Mouse (Mus musculus) left cerebral cortex, adult 2 months (tissue): ENCODE measurements around the gene Rps6ka2. TPM values are rescaled to one million over a fixed set of nuclear protein-coding genes. Genes with fewer than 3 reads are reported as not detected.
"Not testable (repeated sequence)": the region's sequence is repeated elsewhere in the genome, so short reads cannot be mapped to it uniquely, and the experiment has no call there.

Experiments
- DNase-seq, 2 experiments: peaks; one replicate each; pipeline ENCODE4 v3.0.0; 2021 to 2022; ENCODE audit warnings: low spot score in 2 of 2, mixed read lengths in 1 of 2; ENCODE audit errors: extremely low spot score in 1 of 2
- H3K27ac ChIP-seq: fragments of 200-600 bp; 2 replicates; pipeline ENCODE4 v1.8.1; 2022
- H3K4me3 ChIP-seq: fragments of 200-600 bp; 2 replicates; pipeline ENCODE4 v1.8.1; 2022
- CTCF ChIP-seq: fragments of 200-600 bp; IDR thresholded peaks from 2 replicates; pipeline ENCODE4 v1.8.1; 2022; ENCODE audit warnings: antibody characterized with exemption, mild to moderate bottlenecking, moderate library complexity
- intact Hi-C: fragments of 180-260 bp; cut with DNase I; formaldehyde crosslinking; loops from one replicate; pipeline ENCODE4 v1.15.1; 2025
- total RNA-seq, 2 experiments: library from RNA; stranded (reverse); gene quantifications; 2 replicates each; pipeline ENCODE4 v1.2.3; 2021

Gene Rps6ka2
- total RNA-seq, 2 experiments from 2014 or later, result 62.4 to 69.4 TPM

DNA sequence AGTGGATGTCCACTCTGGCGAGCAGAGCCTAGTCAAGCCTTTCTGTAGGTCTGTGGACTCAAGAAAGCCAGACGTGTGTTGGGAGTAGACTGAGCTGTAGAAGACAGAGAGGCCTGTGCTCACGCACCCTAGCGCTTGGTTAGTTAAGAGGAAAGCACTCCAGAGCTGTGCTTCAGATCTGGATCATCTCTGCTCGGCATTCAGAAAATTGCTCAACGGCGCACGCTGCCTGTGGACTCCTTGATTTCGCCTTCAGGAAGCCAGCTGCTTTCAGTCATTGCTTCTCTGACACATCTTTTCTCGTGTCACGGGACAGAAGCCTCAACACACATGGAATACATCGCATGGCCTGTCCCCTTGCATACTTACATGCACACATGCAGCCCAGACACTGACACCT is 115.4 kb downstream of the Rps6ka2 start:
- intact Hi-C loops, result loop anchor here (5.0 kb wide), 1 partner anchor 93 kb away; no protein-coding TSS in a partner anchor
- Histone ChIP-seq H3K4me3 (no peak overlapping the region), H3K27ac (peak overlapping the region; percentile 40; the same call in 1 of the 2 replicates)
- no peak for DNase-seq
- no peak for TF ChIP-seq CTCF

DNA sequence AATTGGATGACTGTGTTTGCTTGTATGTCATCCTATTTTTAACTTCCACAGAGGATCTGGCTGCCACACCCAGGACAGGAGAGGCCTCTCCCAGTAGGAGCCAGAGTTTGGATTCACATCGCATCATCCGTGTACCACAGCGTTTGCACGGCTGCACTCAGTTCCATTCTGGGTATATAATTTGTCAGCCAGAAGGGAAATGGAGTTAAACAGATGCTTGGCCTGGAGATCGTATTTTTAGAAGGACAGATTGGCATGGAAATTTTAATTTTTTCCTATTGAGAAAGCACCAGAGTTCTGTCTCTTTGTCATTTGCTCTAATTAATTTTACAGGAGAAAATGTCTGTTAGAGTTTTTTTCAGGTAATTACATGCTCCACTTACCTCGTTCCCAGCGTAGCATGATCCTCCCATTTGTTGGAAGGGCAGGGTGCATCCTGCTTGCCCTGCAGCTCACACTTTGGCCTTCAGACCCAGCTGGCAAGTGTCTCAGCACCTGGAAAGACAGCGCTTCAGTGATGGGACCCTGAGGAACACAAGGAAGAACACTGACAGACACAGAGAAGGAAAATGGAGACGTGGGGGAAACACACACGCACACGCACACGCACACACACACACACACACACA is 116.6 kb downstream of the Rps6ka2 start:
- DNase-seq, result no peak
- H3K4me3 ChIP-seq, result no peak overlapping the region
- TF ChIP-seq CTCF, result no peak
- peak overlapping the region; percentile 26 for H3K27ac ChIP-seq
- intact Hi-C loops, result loop anchor here (5.0 kb wide), 1 partner anchor 94 kb away; no protein-coding TSS in a partner anchor

DNA sequence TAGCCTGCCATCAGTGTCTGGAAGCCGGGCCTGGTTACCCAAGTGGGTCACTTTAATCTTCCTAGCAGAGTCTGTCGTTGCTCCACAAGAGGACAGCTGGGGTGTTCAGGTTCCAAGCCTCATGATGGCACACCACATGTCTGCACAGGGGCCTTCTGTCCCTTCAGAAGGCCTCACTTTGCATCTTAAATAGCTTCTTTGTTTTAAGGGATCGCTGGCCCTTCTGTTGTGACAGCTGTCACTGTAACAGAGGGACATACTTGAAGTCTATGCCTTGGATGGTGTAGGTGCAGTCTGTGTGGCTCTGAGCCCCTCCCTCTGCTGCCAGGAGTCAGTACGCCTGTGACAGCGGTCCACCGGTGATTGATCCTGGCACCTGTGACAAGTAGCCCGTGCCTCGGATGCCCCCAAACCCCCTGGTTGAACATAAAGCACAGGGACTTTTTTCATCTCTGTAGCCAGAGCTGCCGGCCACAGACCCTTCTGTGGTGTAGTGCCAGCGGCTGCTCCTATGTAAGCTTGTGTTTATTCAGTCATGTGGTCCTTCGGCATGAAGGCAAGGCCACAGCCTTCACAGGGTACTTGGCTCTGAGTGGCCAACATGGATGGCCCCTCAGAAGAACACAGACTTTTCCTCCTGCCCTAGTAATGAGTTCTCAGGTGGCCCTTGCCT is 122.2 kb downstream of the Rps6ka2 start:
- no peak for TF ChIP-seq CTCF
- Histone ChIP-seq H3K27ac (no peak overlapping the region), H3K4me3 (no peak overlapping the region)
- intact Hi-C loops, result no loop called here
- DNase-seq, result peak in 1 of 2 experiments; percentile 6

DNA sequence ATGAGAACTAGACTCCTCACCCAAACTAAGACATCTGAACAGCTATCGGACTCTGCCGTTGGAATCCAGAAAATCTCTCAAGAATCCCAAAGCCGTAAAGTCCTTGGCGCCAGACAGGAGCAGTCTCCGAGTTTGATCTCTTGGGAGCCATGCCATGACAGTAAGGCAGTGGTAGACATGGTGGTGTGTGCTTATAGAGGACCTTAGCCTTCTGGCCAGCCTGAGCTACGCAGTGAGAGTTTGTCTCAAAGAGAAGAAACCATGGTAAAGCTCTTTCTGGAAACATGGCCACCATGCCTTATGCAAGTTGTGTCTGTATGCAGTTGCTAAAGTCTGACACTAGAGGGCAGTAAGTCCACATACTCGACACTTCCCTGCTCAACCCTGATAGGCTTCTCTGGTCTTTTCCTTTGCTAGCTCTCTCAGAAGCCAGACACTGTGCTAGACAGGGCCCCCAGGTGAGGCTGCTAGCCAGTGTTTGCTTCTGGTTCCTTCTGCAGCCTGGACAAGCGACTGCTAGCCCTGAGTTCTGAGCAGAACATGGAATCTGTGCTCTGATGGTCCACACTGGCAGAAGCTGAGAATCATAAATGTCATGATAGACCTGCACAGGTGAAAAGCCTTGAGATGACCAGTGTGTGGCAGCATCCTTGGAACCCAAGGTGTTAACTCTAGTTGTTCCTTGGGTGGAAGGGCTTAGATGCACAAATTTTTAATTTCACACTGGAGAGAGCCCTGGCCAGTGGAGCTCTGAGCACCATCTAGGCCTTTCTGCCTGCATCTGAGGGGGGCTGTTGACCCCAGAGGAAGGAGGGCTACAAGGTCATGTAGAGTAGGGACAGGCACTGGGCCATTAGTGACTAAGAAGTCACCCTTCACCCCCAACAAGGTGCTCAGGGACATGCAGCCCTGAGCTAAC is 136.6 kb downstream of the Rps6ka2 start:
- H3K4me3 ChIP-seq, intact Hi-C loops, H3K27ac ChIP-seq: not testable (repeated sequence)
- DNase-seq, result peak; percentile 57 to 60
- peak; percentile 58 for TF ChIP-seq CTCF

DNA sequence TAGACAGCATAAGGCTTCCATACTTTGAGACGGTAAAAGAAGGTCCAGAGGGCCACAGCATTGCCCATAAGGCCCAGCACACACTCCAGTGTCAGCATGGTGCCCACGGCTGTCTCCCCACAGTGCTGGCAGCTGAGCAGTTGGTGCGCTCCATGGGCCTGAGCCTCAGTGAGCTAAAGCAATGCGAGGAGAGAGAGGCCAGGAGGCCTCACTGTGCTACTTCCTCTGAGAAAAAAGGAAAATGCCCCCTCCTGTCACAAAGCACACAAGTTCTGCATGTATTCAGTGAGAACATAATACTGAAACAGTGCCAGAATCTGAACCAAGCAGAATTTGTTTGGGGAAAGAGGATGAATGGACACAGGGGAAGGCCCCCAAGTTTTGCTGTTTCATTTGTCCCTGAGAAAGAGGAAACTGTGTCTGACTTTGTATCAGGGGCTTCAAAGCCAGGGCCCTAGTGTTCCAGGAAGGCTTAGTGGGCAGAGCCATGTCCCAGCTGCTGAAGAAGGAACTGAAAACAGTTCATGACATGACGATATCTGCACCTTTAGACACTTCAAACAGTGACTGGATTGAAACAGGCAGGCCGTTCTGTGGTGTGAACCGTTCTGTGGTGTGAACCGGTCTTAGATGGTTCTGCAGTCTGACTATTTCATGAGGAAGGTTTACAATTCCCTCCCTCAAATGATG is 145.9 kb downstream of the Rps6ka2 start:
- H3K4me3 ChIP-seq, DNase-seq, H3K27ac ChIP-seq, intact Hi-C loops: not testable (repeated sequence)

DNA sequence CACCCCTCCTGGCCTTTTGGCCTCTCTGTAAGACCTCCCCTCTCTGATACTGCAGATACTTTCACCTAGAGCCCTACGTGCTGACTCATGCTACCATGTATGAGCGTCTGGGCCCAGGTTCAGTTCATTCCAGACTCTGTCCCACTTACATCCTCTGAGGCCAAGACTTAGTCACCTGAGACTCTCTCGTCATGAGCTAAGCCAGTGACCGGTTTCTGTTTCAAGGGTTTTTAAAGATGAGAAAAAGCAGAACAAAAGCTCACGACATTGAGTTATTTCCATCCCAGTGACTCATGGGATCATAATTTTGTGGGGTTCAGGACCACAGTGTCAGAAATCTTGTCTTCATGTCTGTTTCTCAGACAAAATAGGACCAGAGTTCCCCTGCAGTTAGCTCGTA is 149.9 kb downstream of the Rps6ka2 start:
- H3K4me3 ChIP-seq, H3K27ac ChIP-seq, intact Hi-C loops, DNase-seq: not testable (repeated sequence)

DNA sequence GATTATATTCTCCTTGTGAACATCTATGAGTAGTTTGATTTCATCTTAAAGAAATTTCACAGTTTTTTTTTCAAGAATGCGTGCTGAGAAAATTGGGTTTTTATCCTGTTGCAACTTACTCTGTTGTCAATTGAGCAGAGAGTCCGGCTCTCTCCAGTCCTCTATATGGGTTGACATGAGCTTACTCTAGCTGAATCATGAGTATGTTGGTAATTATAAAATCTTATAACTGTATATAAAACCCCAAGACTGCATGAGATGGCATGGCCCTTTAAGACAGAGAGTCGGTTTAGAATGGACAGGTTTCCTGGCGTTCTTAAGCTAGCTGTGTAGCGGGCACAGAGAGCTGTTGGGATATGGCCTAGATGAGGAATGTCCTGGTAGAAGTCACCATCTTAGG is 154.4 kb downstream of the Rps6ka2 start, which contains the start of gene Tcp10a:
TSS of gene Tcp10a (plus strand) at position 301 of the 400 bp plus-strand sequence.
- H3K4me3 ChIP-seq, DNase-seq, intact Hi-C loops, H3K27ac ChIP-seq: not testable (repeated sequence)

DNA sequence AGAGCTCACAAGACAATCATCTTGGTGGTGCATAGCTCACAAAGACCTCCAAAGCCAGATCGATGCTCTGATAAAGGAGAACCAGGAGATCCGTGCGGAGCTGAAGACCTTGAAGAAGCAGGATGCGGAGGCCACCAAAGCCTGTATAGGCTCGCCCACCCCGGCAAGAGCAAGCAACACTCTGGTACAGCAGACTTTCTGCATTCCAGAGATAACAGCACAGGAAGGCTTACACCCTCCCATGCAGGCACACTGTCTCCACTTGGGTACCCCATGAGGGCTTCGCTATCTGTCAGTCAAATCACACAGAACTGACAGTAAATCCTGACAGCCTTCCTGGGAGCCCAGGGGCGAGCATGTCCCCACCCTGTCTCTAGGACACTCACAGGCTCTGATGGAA is 156.5 kb downstream of the Rps6ka2 start:
- DNase-seq, H3K4me3 ChIP-seq, H3K27ac ChIP-seq, intact Hi-C loops: not testable (repeated sequence)

DNA sequence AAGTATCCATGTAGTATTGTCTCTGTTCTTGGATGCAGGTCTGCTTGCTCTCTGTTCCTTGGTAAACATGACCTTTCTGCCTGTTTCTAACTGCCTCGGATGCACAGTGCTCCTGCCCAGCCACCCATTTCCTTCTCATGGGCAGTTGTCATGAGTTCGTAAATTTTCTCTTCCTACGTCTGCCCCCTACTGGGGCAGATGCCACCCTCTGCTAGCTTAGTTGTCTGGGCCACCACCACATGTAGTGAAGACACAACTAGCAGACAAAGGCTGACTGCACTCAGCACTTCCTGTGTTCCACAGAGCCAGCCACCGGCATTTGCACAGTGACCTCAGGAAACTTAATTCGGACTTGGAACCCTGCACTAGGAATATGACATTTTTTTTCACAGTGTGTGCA is 162.8 kb downstream of the Rps6ka2 start:
- H3K27ac ChIP-seq, H3K4me3 ChIP-seq, DNase-seq, intact Hi-C loops: not testable (repeated sequence)

DNA sequence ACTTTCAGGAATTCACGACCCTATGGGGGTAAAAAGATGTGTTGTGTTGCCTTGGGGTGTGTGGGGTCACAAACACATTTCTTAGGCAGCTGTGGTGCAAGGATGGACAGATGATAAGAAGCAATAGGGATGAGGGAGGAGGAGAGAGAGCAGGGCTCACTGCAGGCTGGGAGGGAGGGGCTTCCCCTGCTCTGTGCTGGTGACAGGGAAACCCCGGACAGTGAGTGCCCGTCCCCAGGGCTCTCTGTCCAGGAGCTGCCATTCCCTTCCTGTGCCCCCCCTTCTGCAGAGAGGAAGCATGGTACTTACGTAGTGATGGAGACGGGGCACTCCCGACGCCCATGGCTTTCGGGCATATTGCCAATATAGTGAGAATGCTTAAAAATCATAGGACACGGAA is 167.5 kb downstream of the Rps6ka2 start:
- H3K27ac ChIP-seq, H3K4me3 ChIP-seq, DNase-seq, intact Hi-C loops: not testable (repeated sequence)

DNA sequence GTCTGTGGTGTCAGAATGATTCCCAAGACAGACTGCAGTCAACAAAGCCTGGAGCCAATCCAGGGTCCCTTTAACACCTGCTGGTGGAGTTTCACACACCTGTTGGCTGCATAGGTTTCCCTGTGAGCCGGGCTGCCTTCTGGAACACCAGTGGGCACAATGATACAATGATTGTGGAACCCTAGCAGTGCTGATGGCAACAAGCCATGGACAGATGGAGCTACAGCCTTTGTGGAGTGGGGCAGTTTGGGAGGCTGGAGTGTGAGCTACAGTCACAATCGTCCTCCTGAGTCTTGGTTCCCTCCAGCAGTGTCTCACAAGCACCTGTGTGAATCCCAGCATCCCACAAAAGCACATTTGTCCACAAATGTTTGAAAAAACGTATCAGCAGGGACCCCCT is 178.8 kb downstream of the Rps6ka2 start:
- DNase-seq, intact Hi-C loops, H3K27ac ChIP-seq, H3K4me3 ChIP-seq: not testable (repeated sequence)

DNA sequence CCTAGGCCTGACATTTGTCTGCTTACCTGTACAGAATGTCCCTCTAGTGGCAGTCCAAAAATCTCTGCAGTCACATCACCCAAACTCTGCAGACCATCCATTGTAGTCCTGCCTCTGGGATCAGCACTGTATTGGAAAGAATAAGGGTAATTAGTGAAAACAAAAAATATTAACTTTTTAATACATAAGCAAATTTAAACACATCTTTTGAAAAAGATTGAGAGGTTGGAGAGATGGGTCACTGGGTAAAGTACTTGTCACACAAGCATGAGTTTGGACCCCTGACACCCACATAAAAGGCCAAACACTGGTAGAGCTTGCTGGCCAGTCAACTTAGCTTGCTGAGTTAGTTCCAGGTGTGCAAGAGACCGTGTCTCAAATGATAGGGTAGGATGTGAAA is 182.7 kb downstream of the Rps6ka2 start, which contains the start of gene Ttll2:
TSS of gene Ttll2 (minus strand) at position 101 of the 400 bp plus-strand sequence.
- H3K4me3 ChIP-seq, intact Hi-C loops, DNase-seq, H3K27ac ChIP-seq: not testable (repeated sequence)

Other genes starting within 250 kb of the Rps6ka2 start
- 10 to 100 TPM; 28.1 to 28.5 TPM for gene Rsph3b, start 221.4 kb upstream of the Rps6ka2 start, total RNA-seq
- 10 to 100 TPM; 28.5 to 31.5 TPM for gene Tagap1, start 209.0 kb upstream of the Rps6ka2 start, total RNA-seq
- gene Rnaset2b, start 199.5 kb upstream of the Rps6ka2 start, total RNA-seq, result 10 to 100 TPM; 37.9 to 40.2 TPM
- under 1 TPM in 1 of 2 experiments, not detected in 1; 0.45 TPM for gene Gm49721, start 191.2 kb upstream of the Rps6ka2 start, total RNA-seq
- 1 to 10 TPM; 1.8 to 1.9 TPM for gene Gm1604a, start 144.5 kb upstream of the Rps6ka2 start, total RNA-seq
- under 1 TPM in 1 of 2 experiments, not detected in 1; 0.45 TPM for gene Tcp10a, start 154.5 kb downstream of the Rps6ka2 start, total RNA-seq
- not detected for gene Ttll2, start 182.6 kb downstream of the Rps6ka2 start, total RNA-seq
- gene Gm49630, start 201.9 kb downstream of the Rps6ka2 start, total RNA-seq, result not detected
- not detected for gene Unc93a2, start 215.3 kb downstream of the Rps6ka2 start, total RNA-seq